Mouse (Mus musculus) MEL (cell line): Measurements from ENCODE around the gene Tmem238l. TPM values are rescaled to one million over a fixed set of nuclear protein-coding genes. Genes with fewer than 3 reads are reported as not detected.

Experiments
- DNase-seq: peaks from one replicate; pipeline ENCODE4 v3.0.0; 2011; ENCODE audit warnings: low read depth, low spot score
- H3K27ac ChIP-seq: 2 replicates; pipeline ENCODE4 v1.5.1; 2012; ENCODE audit warnings: low read depth, mild to moderate bottlenecking, control low read depth, low read length, moderate library complexity; ENCODE audit not compliant: control insufficient read depth
- H3K27me3 ChIP-seq, 2 experiments: fragments of 150-350 bp in 1 of 2; sonication (generic) in 1 of 2; 2 replicates each; pipeline ENCODE4 v1.6.1; 2012; ENCODE audit warnings: low read length in 2 of 2, mild to moderate bottlenecking in 2 of 2, improper control_type of control experiment in 1 of 2, moderate library complexity in 1 of 2; ENCODE audit not compliant: insufficient read depth in 2 of 2, control insufficient read depth in 1 of 2
- H3K36me3 ChIP-seq, 2 experiments: 2 replicates each; pipeline ENCODE4 v1.6.1; 2012 to 2014; ENCODE audit warnings: low read length in 2 of 2, improper control_type of control experiment in 1 of 2, inconsistent platforms in 1 of 2, mild to moderate bottlenecking in 1 of 2; ENCODE audit not compliant: insufficient read depth in 2 of 2, control insufficient read depth in 1 of 2
- H3K4me1 ChIP-seq, 2 experiments: fragments of 150-350 bp in 1 of 2; sonication (generic) in 1 of 2; 2 replicates each; pipeline ENCODE4 v1.6.1; 2012; ENCODE audit warnings: low read length in 2 of 2, improper control_type of control experiment in 1 of 2, mild to moderate bottlenecking in 1 of 2; ENCODE audit not compliant: insufficient read depth in 2 of 2, control insufficient read depth in 1 of 2
- H3K4me3 ChIP-seq, 2 experiments: fragments of 150-350 bp in 1 of 2; sonication (generic) in 1 of 2; 2 replicates each; pipeline ENCODE4 v1.5.1; 2012; ENCODE audit warnings: low read depth in 2 of 2, low read length in 2 of 2, mild to moderate bottlenecking in 2 of 2, moderate library complexity in 2 of 2, control low read depth in 1 of 2, improper control_type of control experiment in 1 of 2; ENCODE audit not compliant: control insufficient read depth in 1 of 2, insufficient read depth in 1 of 2
- H3K79me2 ChIP-seq: 2 replicates; pipeline ENCODE4 v1.6.1; 2012; ENCODE audit warnings: mild to moderate bottlenecking, low read length, moderate library complexity; ENCODE audit not compliant: control insufficient read depth, poor library complexity, insufficient read depth
- H3K9ac ChIP-seq: 2 replicates; pipeline ENCODE4 v1.6.1; 2012; ENCODE audit warnings: low read depth, mild to moderate bottlenecking, control low read depth, low read length, moderate library complexity; ENCODE audit not compliant: control insufficient read depth, poor library complexity, severe bottlenecking
- H3K9me3 ChIP-seq: fragments of 150-350 bp; sonication (generic); replicated peaks from 2 replicates; pipeline ENCODE4 v1.6.1; 2012; ENCODE audit warnings: mild to moderate bottlenecking, low read length, improper control_type of control experiment, moderate library complexity; ENCODE audit not compliant: insufficient read depth
- BHLHE40 ChIP-seq: IDR thresholded peaks from 2 replicates; pipeline ENCODE4 v1.6.1; 2012; ENCODE audit warnings: low read depth, mild to moderate bottlenecking, inconsistent platforms, low read length, improper control_type of control experiment, borderline replicate concordance
- CHD1 ChIP-seq: IDR thresholded peaks from 2 replicates; pipeline ENCODE4 v1.6.1; 2012; ENCODE audit warnings: low read depth, mild to moderate bottlenecking, inconsistent platforms, low read length, improper control_type of control experiment
- E2F4 ChIP-seq: IDR thresholded peaks from 2 replicates; pipeline ENCODE4 v1.6.1; 2011; ENCODE audit warnings: low read depth, low read length, improper control_type of control experiment, borderline replicate concordance
- EP300 ChIP-seq, 2 experiments: IDR thresholded peaks; 2 replicates each; pipeline ENCODE4 v1.6.1; 2011; ENCODE audit warnings: improper control_type of control experiment in 2 of 2, low read length in 2 of 2, low read depth in 1 of 2, mild to moderate bottlenecking in 1 of 2
- GABPA ChIP-seq: IDR thresholded peaks from 2 replicates; pipeline ENCODE4 v1.6.1; 2012; ENCODE audit warnings: low read depth, mild to moderate bottlenecking, inconsistent platforms, low read length, improper control_type of control experiment, moderate library complexity
- GATA1 ChIP-seq: IDR thresholded peaks from 2 replicates; pipeline ENCODE4 v1.6.1; 2011; ENCODE audit warnings: low read depth, low read length, improper control_type of control experiment
- KAT2A ChIP-seq: conservative IDR thresholded peaks from 2 replicates; pipeline ENCODE4 v1.6.1; 2012; ENCODE audit warnings: low read depth, low read length, improper control_type of control experiment, inconsistent platforms
- MEF2A ChIP-seq: IDR thresholded peaks from 2 replicates; pipeline ENCODE4 v1.6.1; 2014; ENCODE audit warnings: low read depth, mild to moderate bottlenecking, inconsistent platforms, low read length, improper control_type of control experiment; ENCODE audit not compliant: poor library complexity, insufficient replicate concordance, severe bottlenecking; ENCODE audit errors: extremely low read depth
- MXI1 ChIP-seq: IDR thresholded peaks from 2 replicates; pipeline ENCODE4 v1.6.1; 2011; ENCODE audit warnings: mild to moderate bottlenecking, low read depth, low read length, improper control_type of control experiment
- MYB ChIP-seq: IDR thresholded peaks from 2 replicates; pipeline ENCODE4 v1.6.1; 2011; ENCODE audit warnings: mild to moderate bottlenecking, low read depth, low read length, improper control_type of control experiment
- NELFE ChIP-seq: IDR thresholded peaks from 2 replicates; pipeline ENCODE4 v1.6.1; 2011; ENCODE audit warnings: low read depth, low read length, improper control_type of control experiment
- NRF1 ChIP-seq: IDR thresholded peaks from 2 replicates; pipeline ENCODE4 v1.6.1; 2014; ENCODE audit warnings: low read depth, mild to moderate bottlenecking, inconsistent platforms, low read length, improper control_type of control experiment, moderate library complexity; ENCODE audit not compliant: poor library complexity, insufficient read depth, severe bottlenecking
- SIN3A ChIP-seq: IDR thresholded peaks from 2 replicates; pipeline ENCODE4 v1.6.1; 2012; ENCODE audit warnings: low read length, improper control_type of control experiment, inconsistent platforms
- SMC3 ChIP-seq: IDR thresholded peaks from 2 replicates; pipeline ENCODE4 v1.6.1; 2011; ENCODE audit warnings: low read depth, low read length, improper control_type of control experiment
- TCF12 ChIP-seq: IDR thresholded peaks from 2 replicates; pipeline ENCODE4 v1.6.1; 2014; ENCODE audit warnings: low read depth, mild to moderate bottlenecking, inconsistent platforms, low read length, improper control_type of control experiment, moderate library complexity
- ZC3H11A ChIP-seq: IDR thresholded peaks from 2 replicates; pipeline ENCODE4 v1.6.1; 2012; ENCODE audit warnings: low read depth, mild to moderate bottlenecking, inconsistent platforms, low read length, improper control_type of control experiment
- ZKSCAN1 ChIP-seq: IDR thresholded peaks from 2 replicates; pipeline ENCODE4 v1.6.1; 2012; ENCODE audit warnings: low read depth, mild to moderate bottlenecking, inconsistent platforms, low read length, improper control_type of control experiment, moderate library complexity
- ZMIZ1 ChIP-seq: IDR thresholded peaks from 2 replicates; pipeline ENCODE4 v1.6.1; 2012; ENCODE audit warnings: low read depth, mild to moderate bottlenecking, inconsistent platforms, low read length, improper control_type of control experiment, moderate library complexity
- ZNF384 ChIP-seq: IDR thresholded peaks from 2 replicates; pipeline ENCODE4 v1.6.1; 2012; ENCODE audit warnings: low read depth, mild to moderate bottlenecking, inconsistent platforms, low read length, improper control_type of control experiment
- polyA plus RNA-seq, 2 experiments: library from polyadenylated mRNA; stranded (reverse) in 1 of 2; unstranded in 1 of 2; fragments of >175 nt in 1 of 2; fragments of >200 nt in 1 of 2; gene quantifications; 2 replicates each; pipeline versions ENCODE4 v1.2.1 to v1.2.4; 2012; ENCODE audit warnings: low replicate concordance in 2 of 2, low read depth in 1 of 2; ENCODE audit not compliant: insufficient read length in 2 of 2, insufficient read depth in 1 of 2, missing spikeins in 1 of 2
- total RNA-seq: library from RNA; depleted of rRNA; stranded (reverse); fragments of 300-350 nt; gene quantifications from 2 replicates; pipeline ENCODE4 v1.2.3, GENCODE M21; 2012; rRNA removed

Gene Tmem238l
- total and polyA plus RNA-seq, 3 experiments = not detected

DNA sequence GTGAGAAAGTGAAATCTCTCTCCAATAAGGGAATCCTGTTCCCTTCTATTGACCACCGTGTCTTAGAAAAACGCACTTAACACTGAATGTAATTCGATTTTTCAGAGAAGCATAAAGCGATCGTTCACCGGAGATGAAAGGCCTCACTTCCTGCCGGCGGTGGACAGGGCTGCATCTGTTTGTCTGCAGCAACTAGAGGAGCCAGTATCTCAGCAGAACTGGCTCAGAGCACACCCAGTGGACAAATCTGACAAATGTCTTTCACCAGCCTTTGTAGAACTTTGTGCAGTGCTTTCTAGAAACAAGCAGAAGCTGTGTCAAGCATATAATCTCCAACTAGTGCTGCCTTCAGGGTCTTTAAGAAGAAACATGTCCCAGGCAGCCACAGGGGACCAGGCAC is 54.0 kb downstream of the Tmem238l start:
- Histone ChIP-seq H3K9me3 (no peaks in the 10 kb centered on the region), H3K27ac (no peak overlapping the region), H3K4me3 (no peak overlapping the region), H3K9ac (no peak overlapping the region), H3K36me3 (no peaks in the 10 kb centered on the region), H3K4me1 (no peaks in the 10 kb centered on the region), H3K27me3 (0 out of 4 replicates have a peak, but pooled peaks cover 0 to 2% of the 10 kb centered on the region in 2 experiments)
- no peak for DNase-seq
- TF ChIP-seq BHLHE40 (no peak), CHD1 (no peak), MYB (no peak), GABPA (no peak), ZMIZ1 (no peak), TCF12 (no peak), SMC3 (no peak), E2F4 (no peak), ZNF384 (no peak), SIN3A (no peak), NELFE (no peak), MXI1 (no peak), EP300 (IDR thresholded peaks at IDR 0.05; ENCODE audit: low read depth in 1 of 2, low read length in 2 of 2) (no peak), KAT2A (no peak), ZC3H11A (no peak), GATA1 (no peak), ZKSCAN1 (no peak), NRF1 (no peak)
- TF ChIP-seq, all 39 proteins: peak for 0
- H3K79me2 ChIP-seq = no peaks in the 10 kb centered on the region

DNA sequence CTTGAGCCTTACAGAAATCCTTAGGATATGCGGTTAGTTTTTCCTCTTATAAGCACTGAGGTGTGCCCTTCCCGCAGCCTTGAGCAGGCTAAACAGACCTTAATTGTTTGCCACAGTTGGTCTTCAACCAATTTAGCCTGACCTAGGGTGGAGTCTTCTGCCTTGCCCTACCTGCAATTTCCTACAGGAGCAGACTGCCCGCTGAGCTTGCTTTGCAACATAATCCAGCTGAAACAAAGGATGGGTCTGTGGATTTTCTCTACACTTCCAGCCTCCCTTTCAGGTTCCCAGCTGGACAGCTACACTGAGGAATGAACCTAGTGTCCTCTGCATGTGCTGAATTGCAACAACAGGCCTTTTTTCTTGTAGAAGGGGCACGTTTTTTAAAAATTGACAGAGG is 55.2 kb downstream of the Tmem238l start:
- no peaks in the 10 kb centered on the region for H3K9me3 ChIP-seq
- H3K36me3 ChIP-seq = no peaks in the 10 kb centered on the region
- H3K27me3 ChIP-seq = peaks cover 0 to 2% of the 10 kb centered on the region in 2 experiments; a peak in 1 of 4 replicates
- H3K79me2 ChIP-seq = no peaks in the 10 kb centered on the region
- no peak overlapping the region for H3K27ac ChIP-seq
- no peak overlapping the region for H3K4me3 ChIP-seq
- no peaks in the 10 kb centered on the region for H3K4me1 ChIP-seq
- DNase-seq = no peak
- no peak overlapping the region for H3K9ac ChIP-seq
- TF ChIP-seq MEF2A = no peak

Other genes with a start within 250 kb of the Tmem238l start
- not detected in 2 replicates for gene Pirt, start 44.7 kb upstream of the Tmem238l start, total RNA-seq
- not detected for gene Pirt, start 44.7 kb upstream of the Tmem238l start, polyA plus RNA-seq
- gene Tmem220, start 68.5 kb downstream of the Tmem238l start, total RNA-seq = 0.23 and 0.35 TPM in 2 replicates
- gene Tmem220, start 68.5 kb downstream of the Tmem238l start, polyA plus RNA-seq = under 1 TPM in 1 of 2 experiments, not detected in 1; 0.99 TPM
- gene Adprm, start 96.0 kb downstream of the Tmem238l start, total RNA-seq = 23.0 and 27.8 TPM in 2 replicates
- 100 to 1,000 TPM in 1 of 2 experiments, 10 to 100 TPM in 1; 19.7 to 531 TPM for gene Adprm, start 96.0 kb downstream of the Tmem238l start, polyA plus RNA-seq
- gene Sco1, start 96.0 kb downstream of the Tmem238l start, total RNA-seq = 29.8 and 32.9 TPM in 2 replicates
- 10 to 100 TPM in 1 of 2 experiments, not detected in 1; 14.1 TPM for gene Sco1, start 96.0 kb downstream of the Tmem238l start, polyA plus RNA-seq
- gene Myh3, start 121.7 kb downstream of the Tmem238l start, total RNA-seq = 0.81 and 1.5 TPM in 2 replicates
- 1 to 10 TPM in 1 of 2 experiments, not detected in 1; 1.7 TPM for gene Myh3, start 121.7 kb downstream of the Tmem238l start, polyA plus RNA-seq
- not detected in 2 replicates for gene Myh2, start 214.4 kb downstream of the Tmem238l start, total RNA-seq
- not detected for gene Myh2, start 214.4 kb downstream of the Tmem238l start, polyA plus RNA-seq
- not detected in 2 replicates for gene Myh1, start 243.4 kb downstream of the Tmem238l start, total RNA-seq
- gene Myh1, start 243.4 kb downstream of the Tmem238l start, polyA plus RNA-seq = not detected